Mouse (Mus musculus) layer of hippocampus, postnatal 10 days (tissue): ENCODE results near the gene 3110009E18Rik. TPM values are rescaled to one million over a fixed set of nuclear protein-coding genes. Genes with fewer than 3 reads are reported as not detected.
A peak's percentile ranks its signal among the peaks of the same experiment; 100 is the strongest.

Source experiments
- DNase-seq, 2 experiments: peaks; one replicate each; pipeline ENCODE4 v3.0.0; 2021; ENCODE audit warnings: low spot score in 2 of 2
- long read RNA-seq: library from polyadenylated mRNA; stranded (forward); transcript quantifications from one replicate; pipeline ENCODE4 v2.0.0, GENCODE M21; 2023
- total RNA-seq, 2 experiments: library from RNA; stranded (reverse); gene quantifications; 2 replicates each; pipeline ENCODE4 v1.2.3; 2021

Gene 3110009E18Rik
- 1 to 10 TPM; 7.1 to 8.7 TPM for total RNA-seq
- long read RNA-seq, partial matches to known transcripts = 0 of 3 reads
- long read RNA-seq, other reads (novel, unspliced or antisense) = 2 of 3 reads

DNA sequence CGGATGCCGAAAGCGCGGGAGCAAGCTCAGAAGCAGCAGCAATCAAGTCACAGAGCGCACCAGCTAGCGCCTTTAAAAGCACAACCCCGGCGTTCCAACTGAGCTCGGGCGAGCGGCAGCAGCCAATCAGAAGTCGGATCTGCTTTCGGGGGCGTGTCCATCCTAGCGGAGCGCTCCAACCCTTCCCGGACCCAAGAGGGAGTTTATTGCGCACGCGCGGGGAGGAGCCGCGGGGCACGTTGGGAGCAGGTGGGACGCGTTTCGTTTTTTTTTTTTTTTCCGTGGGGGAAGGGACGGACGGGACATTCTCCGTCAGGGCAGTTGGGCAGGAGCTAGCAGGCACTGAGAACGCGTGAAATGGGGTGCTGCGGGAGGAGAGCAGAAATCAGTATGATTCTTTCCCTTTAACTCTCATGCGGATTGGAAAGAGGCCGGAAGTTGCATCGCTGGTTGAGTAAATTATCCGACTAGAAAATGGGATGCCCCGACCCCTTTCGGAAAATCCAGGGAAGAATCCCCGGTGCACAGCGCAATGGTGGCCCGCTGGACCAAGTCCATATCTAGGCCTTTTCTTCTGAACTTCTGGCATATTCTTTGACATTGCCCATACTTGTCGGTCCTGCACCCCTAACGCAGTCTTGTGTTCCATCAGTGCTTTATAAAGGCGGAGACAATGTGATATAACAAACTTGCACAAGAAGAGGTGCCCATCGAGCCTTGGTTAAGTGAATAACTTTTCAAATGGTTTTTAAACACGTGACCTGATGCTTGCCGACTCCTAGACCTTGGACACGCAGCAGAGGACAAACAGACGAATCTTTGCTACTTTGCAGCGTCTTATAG is at the start of gene 3110009E18Rik, which contains the start of gene Dbi:
Gene 3110009E18Rik (plus strand): TSS at position 219 of the 843 bp plus-strand sequence.
Gene Dbi (minus strand): TSS at position 110 of the 843 bp plus-strand sequence.
- DNase-seq = peak; percentile 96 to 98

GRCm38 (mm10) chr1:120072900-120073299 is 48.1 kb upstream of the 3110009E18Rik start:
- peak; percentile 18 to 25 for DNase-seq

GRCm38 (mm10) chr1:120073519-120074306 is 47.3 kb upstream of the 3110009E18Rik start, which contains the start of gene Tmem37:
TSS of gene Tmem37 (minus strand) at chr1:120074074.
- peak; percentile 47 to 54 for DNase-seq

- DNase-seq = no peak
These were observed 46.7 kb upstream of the 3110009E18Rik start for GRCm38 (mm10) chr1:120074307-120074702.

DNA sequence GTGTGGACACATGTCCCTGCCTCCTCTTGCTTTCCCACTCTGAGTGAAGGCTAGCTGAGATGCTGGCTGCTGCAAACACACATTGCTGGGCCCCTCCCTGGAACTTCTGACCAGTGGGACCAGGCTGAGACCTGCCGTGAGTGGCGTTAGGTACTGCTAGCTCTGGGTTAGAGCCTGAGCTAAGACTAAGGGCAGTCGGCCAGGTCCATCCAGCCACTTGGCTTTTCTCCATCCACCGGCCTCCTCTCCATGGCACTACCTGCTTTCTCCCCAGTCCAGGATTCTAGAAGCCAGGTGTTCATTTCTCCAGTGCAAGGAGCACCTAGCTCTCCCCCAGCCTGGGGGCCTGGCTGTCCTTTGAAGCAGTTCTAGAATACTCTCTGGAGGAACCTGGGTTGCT is 46.1 kb upstream of the 3110009E18Rik start:
- no peak for DNase-seq

GRCm38 (mm10) chr1:120075507-120075906 is 45.5 kb upstream of the 3110009E18Rik start:
- DNase-seq = no peak

DNA sequence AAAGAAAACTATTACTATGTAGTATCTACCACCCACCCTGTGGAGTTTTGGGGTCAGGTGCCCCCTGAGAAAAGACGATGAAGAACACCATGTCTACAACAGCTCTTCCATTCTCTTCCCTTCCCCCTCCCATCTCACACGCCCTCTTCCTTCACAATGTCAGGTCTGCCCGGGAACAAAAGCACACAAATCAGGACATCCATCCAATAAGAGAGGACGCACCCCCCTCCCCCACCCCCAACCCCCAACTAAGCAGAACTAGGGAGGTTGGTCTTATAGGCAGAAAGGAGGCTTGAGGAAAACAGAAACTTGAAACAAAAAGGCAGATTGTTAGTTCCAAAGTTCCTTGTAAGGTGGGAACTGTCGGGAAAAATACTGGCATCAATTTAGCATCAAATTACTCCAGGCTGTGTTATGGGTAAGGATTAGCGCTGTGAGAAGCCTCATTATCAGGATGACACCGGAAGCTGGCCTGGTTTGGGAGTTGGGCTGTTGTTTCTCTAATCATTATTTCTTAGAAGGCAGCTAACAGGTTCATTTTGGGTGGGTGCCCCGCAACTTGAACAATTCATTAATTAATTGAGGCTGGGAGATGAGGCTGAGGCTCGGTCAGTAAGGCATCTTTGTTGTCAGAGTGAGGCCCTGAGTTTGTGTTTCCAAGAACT is 43.1 kb upstream of the 3110009E18Rik start:
- DNase-seq = no peak

DNA sequence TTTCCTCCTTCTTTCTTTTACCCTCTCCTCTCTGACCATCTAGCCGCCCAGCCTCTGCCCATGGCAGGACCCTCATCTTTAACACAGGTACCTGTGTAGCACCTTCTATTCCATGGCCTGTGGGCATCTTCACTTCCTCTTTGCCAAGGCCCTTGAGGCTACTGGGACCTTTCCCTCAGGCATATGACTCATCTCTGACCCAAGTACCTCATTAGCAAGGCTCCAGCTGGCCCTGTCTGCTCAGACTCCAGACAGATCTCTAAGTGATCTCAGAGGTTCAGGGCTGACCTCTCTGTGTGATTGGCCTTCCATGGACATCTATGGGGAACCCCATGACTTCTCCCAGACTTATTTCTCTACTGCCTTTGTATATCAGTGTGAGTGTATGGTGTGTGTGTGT is 40.4 kb upstream of the 3110009E18Rik start:
- no peak for DNase-seq

GRCm38 (mm10) chr1:120082957-120083585 is 37.9 kb upstream of the 3110009E18Rik start:
- DNase-seq = no peak

GRCm38 (mm10) chr1:120083921-120084517 is 37.0 kb upstream of the 3110009E18Rik start:
- DNase-seq = no peak

GRCm38 (mm10) chr1:120085696-120086095 is 35.3 kb upstream of the 3110009E18Rik start:
- DNase-seq = no peak

DNA sequence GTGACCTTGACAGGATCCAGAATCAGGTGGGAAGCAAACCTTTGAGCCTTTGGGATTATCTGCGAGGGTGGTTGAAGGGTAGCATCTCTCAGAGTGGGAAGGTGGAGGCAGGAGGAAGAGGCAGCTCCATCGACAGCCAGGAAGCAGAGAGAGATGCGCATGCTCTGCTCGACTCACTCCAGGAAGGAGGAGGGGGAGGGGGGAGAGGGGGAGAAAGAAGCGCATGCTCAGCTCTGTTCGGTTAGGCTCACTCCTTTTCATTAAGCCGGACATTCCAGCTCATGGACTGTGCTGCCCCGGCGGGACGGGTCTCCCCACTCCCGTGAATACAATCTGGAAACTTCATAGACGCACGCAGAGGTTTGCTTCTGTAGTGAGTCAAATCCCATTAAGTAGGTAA is 34.3 kb upstream of the 3110009E18Rik start:
- no peak for DNase-seq

DNA sequence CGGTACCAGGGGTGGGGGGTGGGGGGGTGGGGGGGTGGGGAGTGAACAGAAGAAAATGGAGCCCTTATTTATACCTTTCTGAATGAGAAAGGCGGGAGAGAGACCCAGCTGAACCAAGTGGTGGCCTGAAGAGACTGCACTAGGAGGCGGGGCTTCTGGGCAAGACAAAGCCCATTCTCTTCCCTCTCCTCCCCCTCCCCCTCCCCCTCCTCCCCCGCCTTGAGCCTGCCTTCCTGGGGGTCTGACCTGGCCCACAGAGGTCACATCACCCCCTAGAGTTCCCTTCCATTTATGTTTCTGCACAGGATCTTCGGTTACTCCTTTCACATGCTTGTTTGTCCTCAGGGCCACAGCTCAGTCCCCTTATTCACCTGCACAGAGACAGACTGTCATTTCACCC is 31.8 kb upstream of the 3110009E18Rik start:
- no peak for DNase-seq

DNA sequence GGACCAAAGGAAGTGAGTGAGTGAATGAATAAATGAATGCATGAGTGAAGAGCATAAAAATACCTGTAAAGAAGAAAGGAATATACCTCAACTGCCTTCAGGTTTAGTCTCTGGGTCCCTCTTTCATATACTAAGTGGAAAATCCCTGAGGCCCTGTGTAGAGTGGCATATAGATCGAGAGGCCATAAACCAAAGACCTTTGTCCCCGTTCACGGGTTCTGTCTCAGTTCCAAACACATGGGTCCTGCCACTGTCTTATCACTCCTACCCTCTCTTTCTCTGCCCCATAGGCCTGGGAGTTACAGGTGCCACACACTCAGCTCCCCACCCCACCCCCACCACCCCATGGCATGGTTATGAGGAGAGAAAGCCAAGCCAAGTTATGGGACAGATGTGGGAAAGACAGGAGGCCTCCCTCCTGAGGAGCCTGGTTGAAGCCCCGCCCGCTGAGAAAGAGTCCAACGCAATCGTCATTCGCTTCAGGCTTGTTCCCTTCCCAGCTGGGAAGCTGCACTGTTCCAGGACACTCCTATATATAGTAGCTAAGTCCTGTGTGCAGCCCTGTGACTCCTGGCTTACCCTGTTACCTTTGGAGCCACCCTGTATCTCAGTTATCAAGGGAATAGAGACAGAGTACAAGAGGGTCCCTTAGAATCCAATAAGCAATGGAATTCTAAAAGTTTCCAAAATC is 30.0 kb upstream of the 3110009E18Rik start:
- no peak for DNase-seq

- peak; percentile 89 to 92 for DNase-seq
These were observed 27.4 kb upstream of the 3110009E18Rik start for GRCm38 (mm10) chr1:120093482-120094134.

DNA sequence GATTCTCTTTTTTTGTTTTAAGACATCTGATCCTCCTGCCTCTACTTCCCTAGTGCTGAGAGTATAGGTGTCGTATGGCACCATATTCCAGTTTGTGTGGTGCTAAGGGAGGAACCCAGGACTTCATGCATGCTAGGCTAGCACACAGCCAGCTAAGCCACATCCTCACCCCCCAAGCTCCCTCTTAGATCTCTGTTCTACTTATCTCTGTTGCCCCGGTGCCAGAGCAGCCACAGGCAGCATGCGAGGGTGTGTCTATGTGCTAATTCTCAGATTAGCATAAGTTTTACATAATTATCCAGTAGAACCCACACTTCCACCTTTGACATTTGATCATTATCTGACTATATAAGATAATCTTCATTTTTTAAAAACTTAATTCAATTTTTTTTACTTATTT is 26.1 kb upstream of the 3110009E18Rik start:
- DNase-seq = no peak

- DNase-seq = peak; percentile 78 to 81
These were observed 22.7 kb upstream of the 3110009E18Rik start for GRCm38 (mm10) chr1:120098327-120098726.

GRCm38 (mm10) chr1:120099483-120099882 is 21.5 kb upstream of the 3110009E18Rik start:
- DNase-seq = no peak
